Comparison of ENCODE assay signal across 9 mouse cellular contexts in the genomic region with DNA sequence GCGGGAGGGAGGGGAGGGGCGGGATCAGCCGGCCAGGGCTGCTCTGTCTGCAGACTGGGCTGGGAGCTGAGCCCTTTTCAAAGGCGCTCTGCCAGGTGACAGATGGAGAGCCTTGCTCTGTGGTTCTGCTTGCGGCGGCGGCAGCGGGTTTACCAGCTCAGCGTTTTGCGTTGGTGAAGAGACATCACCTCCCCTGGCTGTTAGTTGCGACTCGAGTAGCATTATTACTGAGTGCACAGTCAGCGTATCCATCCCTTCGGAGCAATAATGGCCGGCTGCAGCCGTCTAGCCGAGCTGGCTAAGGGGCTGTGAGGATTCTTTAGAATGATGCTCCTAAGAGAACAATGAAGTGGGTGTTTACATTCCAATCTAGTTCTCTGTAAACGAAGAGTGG. TPM values are rescaled to one million over a fixed set of nuclear protein-coding genes. Genes with fewer than 3 reads are reported as not detected.
DNase-seq lines count a peak whose midpoint lies in the region; ATAC-seq and TF ChIP-seq lines count a peak whose summit lies in the region.
"Had no signal": no experiment of that assay in that cellular context is flagged by ENCODE, and none has a peak within 500 bp of the region (broad histone marks: within the 10 kb centered on the region; RNA-seq: fewer than 3 reads in every experiment).

No protein-coding gene starts in this region.

- H3K4me2 ChIP-seq in embryonic facial prominence, embryonic 14.5 days (ENCODE audit: low read depth, low read length), result peak overlapping the region; percentile 92
- peak overlapping the region; percentile 90 for H3K4me2 ChIP-seq in heart, embryonic 13.5 days
- peak overlapping the region; percentile 70 for H3K4me2 ChIP-seq in liver, postnatal 0 days (ENCODE audit: low read depth, low read length)

- no peaks in the 10 kb centered on the region for H3K36me3 ChIP-seq in embryonic facial prominence, embryonic 14.5 days (ENCODE audit: control insufficient read depth, insufficient read depth, low read length)
- no peaks in the 10 kb centered on the region for H3K36me3 ChIP-seq in heart, embryonic 13.5 days
- H3K36me3 ChIP-seq in liver, postnatal 0 days (replicated peaks; ENCODE audit: insufficient read depth, low read length), result no peaks in the 10 kb centered on the region

- 0% methylated on average over 16 of the region's 18 CpGs for WGBS in embryonic facial prominence, embryonic 14.5 days
- under 1% methylated on average over 18 of the region's 18 CpGs for WGBS in heart, embryonic 13.5 days
- WGBS in liver, postnatal 0 days (ENCODE audit: insufficient replicate concordance), result 3% methylated on average over 18 of the region's 18 CpGs

- H3K9me3 ChIP-seq in embryonic facial prominence, embryonic 14.5 days (ENCODE audit: control insufficient read depth, low read length), result no peaks in the 10 kb centered on the region
- H3K9me3 ChIP-seq in heart, embryonic 13.5 days, result no peaks in the 10 kb centered on the region
- no peaks in the 10 kb centered on the region for H3K9me3 ChIP-seq in liver, postnatal 0 days (ENCODE audit: low read length)

- DNase-seq in urinary bladder, adult 18-20 months (ENCODE audit: low spot score in 2 of 2), result peak; percentile 32 to 38
- DNase-seq in urinary bladder, postnatal 10 days (ENCODE audit: low spot score), result no peak
- DNase-seq in embryonic facial prominence, embryonic 14.5 days (ENCODE audit: low spot score), result peak; percentile 89
- peak; percentile 64 to 86 for DNase-seq in layer of hippocampus, adult 18-20 months (ENCODE audit: low spot score in 2 of 2)
- no peak for DNase-seq in liver, postnatal 0 days
- peak; percentile 48 for DNase-seq in ovary, postnatal 10 days (ENCODE audit: low spot score)
- peak; percentile 71 for DNase-seq in thymus, postnatal 4 days

- H3K27me3 ChIP-seq in embryonic facial prominence, embryonic 14.5 days (replicated peaks; ENCODE audit: control insufficient read depth, insufficient read depth, low read length), result no peaks in the 10 kb centered on the region
- H3K27me3 ChIP-seq in heart, embryonic 13.5 days (replicated peaks), result 0 out of 2 replicates have a peak, but pooled peaks cover 5% of the 10 kb centered on the region
- H3K27me3 ChIP-seq in liver, postnatal 0 days (ENCODE audit: insufficient read depth, low read length), result peaks cover 10% of the 10 kb centered on the region

- no peak for TF ChIP-seq CTCF in liver, postnatal 0 days (IDR thresholded peaks at IDR 0.05; ENCODE audit: low read depth)

- H3K9ac ChIP-seq in embryonic facial prominence, embryonic 14.5 days (ENCODE audit: low read depth, low read length), result peak overlapping the region; percentile 60
- H3K9ac ChIP-seq in heart, embryonic 13.5 days, result peak overlapping the region; percentile 74
- H3K9ac ChIP-seq in liver, postnatal 0 days (replicated peaks), result no peak overlapping the region

- peaks cover 11% of the 10 kb centered on the region for H3K4me1 ChIP-seq in embryonic facial prominence, embryonic 14.5 days (ENCODE audit: control insufficient read depth, insufficient read depth, low read length)
- H3K4me1 ChIP-seq in heart, embryonic 13.5 days, result peaks cover 37% of the 10 kb centered on the region
- H3K4me1 ChIP-seq in liver, postnatal 0 days (ENCODE audit: insufficient read depth), result peaks cover 12% of the 10 kb centered on the region

- TF ChIP-seq EP300 in liver, postnatal 0 days (IDR thresholded peaks at IDR 0.05; ENCODE audit: low read depth), result no peak

- H3K4me3 ChIP-seq in embryonic facial prominence, embryonic 14.5 days (ENCODE audit: low read depth, low read length), result peak overlapping the region; percentile 42
- H3K4me3 ChIP-seq in heart, embryonic 13.5 days, result peak overlapping the region; percentile 55
- peak overlapping the region; percentile 35 for H3K4me3 ChIP-seq in liver, postnatal 0 days (ENCODE audit: low read depth, low read length)

- peak overlapping the region; percentile 88 for H3K27ac ChIP-seq in embryonic facial prominence, embryonic 14.5 days (replicated peaks; ENCODE audit: low read depth, low read length)
- peak overlapping the region; percentile 74 for H3K27ac ChIP-seq in heart, embryonic 13.5 days (replicated peaks)
- H3K27ac ChIP-seq in liver, postnatal 0 days (ENCODE audit: low read depth), result no peak overlapping the region

- ATAC-seq in embryonic facial prominence, embryonic 14.5 days (ENCODE audit: low read depth), result peak; percentile 87
- 0 out of 2 replicates have a peak, but pooled peaks have one; percentile 33 for ATAC-seq in heart, embryonic 13.5 days (ENCODE audit: extremely low read depth, insufficient number of reproducible peaks, low FRiP score, low TSS enrichment)
- ATAC-seq in liver, postnatal 0 days, result no peak

RNA-seq across cellular contexts. Expression of gene Tex26, which starts 0.7 kb away (rescaled TPM):
- polyA plus RNA-seq in embryonic facial prominence, embryonic 14.5 days (2014; fragmentation: Nextera tagmentation; extraction: Ambion mirVana), result 0.80 and 1.1 TPM in 2 replicates
- 0.51 and 0.65 TPM in 2 replicates for polyA plus RNA-seq in heart, embryonic 13.5 days (2015; fragmentation: Nextera tagmentation; extraction: Ambion mirVana)
- total RNA-seq in layer of hippocampus, adult 18-20 months (2021), result not detected
- polyA plus RNA-seq in liver, postnatal 0 days (2015; fragmentation: Nextera tagmentation; extraction: Ambion mirVana), result not detected in 2 replicates
- total RNA-seq: neutrophil, adult 5-6 weeks had no signal

RNA-seq across cellular contexts. Expression of gene Medag, which starts 28.6 kb away (rescaled TPM):
- polyA plus RNA-seq in embryonic facial prominence, embryonic 14.5 days (2014; fragmentation: Nextera tagmentation; extraction: Ambion mirVana), result 3.1 and 3.3 TPM in 2 replicates
- 1.6 and 1.8 TPM in 2 replicates for polyA plus RNA-seq in heart, embryonic 13.5 days (2015; fragmentation: Nextera tagmentation; extraction: Ambion mirVana)
- 1 to 10 TPM; 3.2 to 3.6 TPM for total RNA-seq in layer of hippocampus, adult 18-20 months (2021)
- 0.11 and 0.21 TPM in 2 replicates for polyA plus RNA-seq in liver, postnatal 0 days (2015; fragmentation: Nextera tagmentation; extraction: Ambion mirVana)
- total RNA-seq: neutrophil, adult 5-6 weeks had no signal

Comparison
In these comparisons a context has a peak if more than half of its experiments do, and no peak if none do; other contexts are left out.
1. DNase-seq: peak in urinary bladder, adult 18-20 months (2 of 2), embryonic facial prominence, embryonic 14.5 days (single experiment), layer of hippocampus, adult 18-20 months (2 of 2), ovary, postnatal 10 days (single experiment) and thymus, postnatal 4 days (single experiment); none in urinary bladder, postnatal 10 days (single experiment) and liver, postnatal 0 days (single experiment).
2. Peak in every context shown above with its lines, with median percentiles within 50 percentile points of each other: H3K4me2 ChIP-seq and H3K4me3 ChIP-seq.